Mouse (Mus musculus) left cerebral cortex, adult 9 months (tissue): ENCODE results near the gene Kdm5d.

Experiments used
- DNase-seq, 2 experiments: peaks; one replicate each; pipeline ENCODE4 v3.0.0; 2022; ENCODE audit warnings: low spot score in 2 of 2

Kdm5d gene

GRCm38 (mm10) chrY:897393-898227, at the start of gene Kdm5d:
Kdm5d (plus strand) TSS chrY:897788.
- no peak for DNase-seq

GRCm38 (mm10) chrY:872404-872803, 25.2 kb upstream of the Kdm5d start:
- DNase-seq = no peak

GRCm38 (mm10) chrY:872855-873549, 24.6 kb upstream of the Kdm5d start:
- DNase-seq = no peak
